Mouse (Mus musculus): ENCODE measurements at regions not wholly inside any gene's neighbourhood (a gene's known extent, or its start where the extent isn't known, plus 50 kb on each side); places are given as distances from the start of the nearest gene placed in this dataset.

GRCm38 (mm10) chrX:66524891-66525290, 124.2 kb upstream of the Slitrk2 start:
- no peak for DNase-seq (ENCODE audit: inconsistent age in 2 of 2, low spot score in 1 of 2)

DNA sequence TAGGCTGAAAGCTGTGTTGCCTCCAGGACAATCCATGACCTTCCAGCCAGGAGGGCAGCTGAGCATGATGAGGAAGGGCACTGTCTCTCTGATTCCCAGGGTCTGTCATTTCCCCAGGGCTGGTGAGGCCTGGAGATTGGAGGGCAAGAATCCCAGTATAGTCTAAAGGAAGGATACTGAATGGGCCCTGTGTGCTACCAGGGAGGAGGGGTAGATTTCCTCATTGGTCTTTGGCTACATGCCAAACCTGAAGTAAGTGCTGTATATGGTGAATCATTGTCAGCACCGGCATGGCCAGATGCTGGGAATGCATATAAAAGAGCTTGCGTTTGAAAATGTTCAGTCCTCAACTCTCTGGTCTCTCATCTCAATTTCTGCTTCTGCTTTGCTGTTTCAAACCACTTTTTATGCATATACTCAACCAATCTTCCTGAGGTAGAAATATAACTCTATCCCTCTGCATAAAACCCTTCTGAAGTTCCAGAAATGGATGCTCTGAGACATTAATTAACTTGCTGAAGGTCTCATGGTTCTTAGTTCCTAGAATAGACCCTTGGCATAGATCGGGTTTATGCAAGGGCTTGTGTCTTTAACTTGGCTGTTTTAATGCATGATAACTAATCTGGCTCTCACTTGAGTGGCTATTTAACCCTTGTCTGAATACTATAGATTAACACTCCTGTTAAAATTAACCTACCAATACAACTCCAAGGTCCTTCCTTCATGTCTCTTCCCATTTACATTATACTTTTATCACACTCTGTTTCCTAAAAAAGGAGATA, 122.1 kb upstream of the Slitrk2 start:
- no peak for DNase-seq (ENCODE audit: inconsistent age in 2 of 2, low spot score in 1 of 2)

DNA sequence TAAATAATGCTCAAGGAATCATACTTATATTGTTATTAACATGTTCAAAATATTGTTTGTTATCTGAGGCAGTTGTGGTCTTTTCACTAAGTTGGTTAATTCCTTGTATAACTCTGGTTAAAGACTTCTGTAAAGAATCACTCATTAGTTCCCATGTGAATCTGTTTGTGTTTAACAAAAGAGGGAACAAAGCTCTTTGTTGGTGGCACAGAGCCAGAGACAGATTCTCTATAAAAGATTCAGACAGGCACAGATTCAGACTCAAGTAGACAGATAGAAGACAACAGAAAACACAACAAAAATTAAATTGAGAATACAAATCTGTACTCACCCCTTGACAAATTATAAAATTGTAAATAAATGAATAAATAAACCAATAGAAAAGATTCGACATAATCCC, 120.2 kb upstream of the Slitrk2 start:
- DNase-seq (ENCODE audit: inconsistent age in 2 of 2, low spot score in 1 of 2) = no peak

- no peak for DNase-seq (ENCODE audit: inconsistent age in 2 of 2, low spot score in 1 of 2)
Measured at GRCm38 (mm10) chrX:66544002-66544520, 105.1 kb upstream of the Slitrk2 start.

GRCm38 (mm10) chrX:66554539-66554938, 94.6 kb upstream of the Slitrk2 start:
- peak in 1 of 2 experiments; percentile 55 for DNase-seq (ENCODE audit: inconsistent age in 2 of 2, low spot score in 1 of 2)

Measured in adrenal gland, adult (tissue).